Mouse (Mus musculus) bone marrow, adult 2 months (tissue): Measurements from ENCODE around the gene Pabpc1l.

Source experiments
- CTCF ChIP-seq: fragments of 200-500 bp; IDR thresholded peaks from 2 replicates; pipeline ENCODE4 v1.5.1; 2011; ENCODE audit warnings: low read length, control low read depth; ENCODE audit not compliant: control insufficient read depth, insufficient read depth
- POLR2A ChIP-seq: fragments of 200-500 bp; IDR thresholded peaks from 2 replicates; pipeline ENCODE4 v1.6.1; 2011; ENCODE audit warnings: low read depth, mild to moderate bottlenecking, control low read depth, low read length, borderline replicate concordance; ENCODE audit not compliant: control insufficient read depth

GRCm38 (mm10) chr2:164031147-164031546 is 5.9 kb downstream of the Pabpc1l start:
- TF ChIP-seq CTCF = no peak
- TF ChIP-seq POLR2A = no peak
